Mouse (Mus musculus): Measurements from ENCODE around the gene Dpm2. TPM values are rescaled to one million over a fixed set of nuclear protein-coding genes. Genes with fewer than 3 reads are reported as not detected.

Dpm2 gene
- polyA plus RNA-seq, 1 experiment from 2014 or later, result 122 TPM

DNA sequence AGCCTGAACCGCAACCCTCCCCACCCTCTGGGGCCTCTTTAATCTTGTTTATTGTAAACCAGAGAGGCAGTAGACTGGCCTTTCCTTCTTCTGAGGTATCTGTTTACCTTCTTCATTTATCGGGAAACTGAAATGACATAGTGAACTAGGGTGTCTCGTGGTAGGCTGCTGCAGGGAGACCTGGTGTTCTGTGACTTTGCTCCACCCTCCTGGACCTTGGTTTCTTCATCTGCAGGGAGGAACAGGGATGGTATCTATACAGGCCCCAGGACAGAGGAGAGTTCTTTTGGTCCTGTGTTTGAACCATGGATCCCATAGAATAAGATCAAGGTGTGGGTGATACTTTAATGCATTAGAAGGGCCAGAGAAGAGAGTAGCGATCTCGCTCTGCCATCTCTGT is 19.4 kb upstream of the Dpm2 start:
- ATAC-seq (ENCODE audit: insufficient number of reproducible peaks, insufficient read depth, low FRiP score, low read depth), result no peak
- H3K27ac ChIP-seq (ENCODE audit: low read length), result no peak overlapping the region
- H3K9ac ChIP-seq (replicated peaks; ENCODE audit: low read depth, low read length), result no peak overlapping the region
- no peaks in the 10 kb centered on the region for H3K27me3 ChIP-seq (ENCODE audit: control insufficient read depth, insufficient read depth, low read length)
- WGBS, result 70% methylated on average over 5 of the region's 5 CpGs
- no peak overlapping the region for H3K4me2 ChIP-seq (replicated peaks; ENCODE audit: low read depth, low read length)
- H3K4me3 ChIP-seq (ENCODE audit: low read depth, low read length), result no peak overlapping the region
- H3K4me1 ChIP-seq (ENCODE audit: control insufficient read depth, insufficient read depth, low read length), result peaks cover 10% of the 10 kb centered on the region
- H3K36me3 ChIP-seq (ENCODE audit: control insufficient read depth, insufficient read depth, low read length), result no peaks in the 10 kb centered on the region
- no peaks in the 10 kb centered on the region for H3K9me3 ChIP-seq (ENCODE audit: control insufficient read depth, low read depth, low read length)

GRCm38 (mm10) chr2:32553592-32554148 is 17.0 kb upstream of the Dpm2 start:
- peaks cover 5% of the 10 kb centered on the region; the same call in 1 of the 2 replicates for H3K36me3 ChIP-seq (ENCODE audit: control insufficient read depth, insufficient read depth, low read length)
- WGBS, result 74% methylated on average over 7 of the region's 7 CpGs
- H3K4me3 ChIP-seq (ENCODE audit: low read depth, low read length), result no peak overlapping the region
- no peak overlapping the region for H3K9ac ChIP-seq (replicated peaks; ENCODE audit: low read depth, low read length)
- peaks cover 10% of the 10 kb centered on the region for H3K4me1 ChIP-seq (ENCODE audit: control insufficient read depth, insufficient read depth, low read length)
- no peak for ATAC-seq (ENCODE audit: insufficient number of reproducible peaks, insufficient read depth, low FRiP score, low read depth)
- H3K27ac ChIP-seq (ENCODE audit: low read length), result no peak overlapping the region
- no peaks in the 10 kb centered on the region for H3K9me3 ChIP-seq (ENCODE audit: control insufficient read depth, low read depth, low read length)
- no peak overlapping the region for H3K4me2 ChIP-seq (replicated peaks; ENCODE audit: low read depth, low read length)
- H3K27me3 ChIP-seq (ENCODE audit: control insufficient read depth, insufficient read depth, low read length), result no peaks in the 10 kb centered on the region

DNA sequence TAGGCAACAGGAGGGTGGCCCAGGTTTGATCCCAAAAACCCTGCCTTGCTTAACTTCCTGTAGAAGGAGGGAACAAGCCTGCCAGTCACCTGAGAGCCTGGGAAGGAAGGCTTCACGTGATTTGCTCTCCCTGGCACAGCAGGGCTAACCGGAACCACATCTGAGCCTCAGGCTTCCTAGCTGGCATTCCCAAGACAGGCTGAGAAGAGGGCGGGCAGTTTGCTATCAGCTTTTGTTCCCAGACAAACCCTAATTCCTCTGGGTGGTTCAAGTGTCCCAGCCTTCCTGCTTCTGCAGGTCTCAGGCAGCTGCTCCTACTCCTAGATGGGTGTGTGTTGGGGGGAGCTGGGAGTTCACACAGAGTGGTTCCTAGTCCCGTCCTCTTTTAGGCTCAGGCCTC is 15.2 kb upstream of the Dpm2 start:
- H3K4me1 ChIP-seq (ENCODE audit: control insufficient read depth, insufficient read depth, low read length), result no peaks in the 10 kb centered on the region
- no peak for ATAC-seq (ENCODE audit: insufficient number of reproducible peaks, insufficient read depth, low FRiP score, low read depth)
- 51% methylated on average over 4 of the region's 4 CpGs for WGBS

DNA sequence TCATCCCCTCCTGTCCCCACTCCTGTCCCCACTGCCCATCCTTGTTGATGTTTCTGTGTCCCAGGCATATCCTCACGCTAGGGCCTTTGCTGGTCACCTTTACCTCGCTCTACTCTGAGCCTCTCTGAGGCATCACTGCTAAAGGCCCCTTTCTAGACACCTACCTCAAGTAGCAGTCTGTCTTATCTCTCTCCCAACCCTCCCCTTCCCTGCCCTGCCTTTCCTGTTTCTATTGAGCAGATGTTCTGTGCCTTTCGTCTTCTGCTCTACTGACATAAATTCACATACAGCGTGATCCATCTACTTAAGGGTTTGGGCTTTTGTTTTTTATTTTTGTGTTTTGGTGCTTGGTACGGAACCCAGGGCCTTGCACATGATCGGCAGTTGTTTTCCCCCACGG is 14.6 kb upstream of the Dpm2 start:
- no peaks in the 10 kb centered on the region for H3K27me3 ChIP-seq (ENCODE audit: control insufficient read depth, insufficient read depth, low read length)
- 77% methylated on average over 7 of the region's 7 CpGs for whole genome bisulfite sequencing
- H3K9me3 ChIP-seq (ENCODE audit: control insufficient read depth, low read depth, low read length), result no peaks in the 10 kb centered on the region
- H3K36me3 ChIP-seq (ENCODE audit: control insufficient read depth, insufficient read depth, low read length), result peaks cover 15% of the 10 kb centered on the region
- H3K4me3 ChIP-seq (ENCODE audit: low read depth, low read length), result no peak overlapping the region
- no peak overlapping the region for H3K27ac ChIP-seq (ENCODE audit: low read length)
- ATAC-seq (ENCODE audit: insufficient number of reproducible peaks, insufficient read depth, low FRiP score, low read depth), result no peak
- H3K4me2 ChIP-seq (replicated peaks; ENCODE audit: low read depth, low read length), result no peak overlapping the region
- no peak overlapping the region for H3K9ac ChIP-seq (replicated peaks; ENCODE audit: low read depth, low read length)
- H3K4me1 ChIP-seq (ENCODE audit: control insufficient read depth, insufficient read depth, low read length), result no peaks in the 10 kb centered on the region

More for the DNA sequence above, 15.2 kb upstream of the Dpm2 start:
- Histone ChIP-seq H3K27me3 (ENCODE audit: control insufficient read depth, insufficient read depth, low read length) (no peaks in the 10 kb centered on the region), H3K9ac (replicated peaks; ENCODE audit: low read depth, low read length) (no peak overlapping the region), H3K36me3 (ENCODE audit: control insufficient read depth, insufficient read depth, low read length) (peaks cover 9% of the 10 kb centered on the region), H3K9me3 (ENCODE audit: control insufficient read depth, low read depth, low read length) (no peaks in the 10 kb centered on the region), H3K4me2 (replicated peaks; ENCODE audit: low read depth, low read length) (no peak overlapping the region), H3K4me3 (ENCODE audit: low read depth, low read length) (no peak overlapping the region), H3K27ac (ENCODE audit: low read length) (no peak overlapping the region)

GRCm38 (mm10) chr2:32559570-32559969 is 11.1 kb upstream of the Dpm2 start:
- H3K27ac ChIP-seq (ENCODE audit: low read length), result peak overlapping the region; percentile 55; the same call in 1 of the 2 replicates
- H3K4me3 ChIP-seq (ENCODE audit: low read depth, low read length), result no peak overlapping the region
- ATAC-seq (ENCODE audit: insufficient number of reproducible peaks, insufficient read depth, low FRiP score, low read depth), result peak; percentile 68
- no peak overlapping the region for H3K4me2 ChIP-seq (replicated peaks; ENCODE audit: low read depth, low read length)
- H3K36me3 ChIP-seq (ENCODE audit: control insufficient read depth, insufficient read depth, low read length), result peaks cover 29% of the 10 kb centered on the region
- no peak overlapping the region for H3K9ac ChIP-seq (replicated peaks; ENCODE audit: low read depth, low read length)
- no peaks in the 10 kb centered on the region for H3K4me1 ChIP-seq (ENCODE audit: control insufficient read depth, insufficient read depth, low read length)
- H3K9me3 ChIP-seq (ENCODE audit: control insufficient read depth, low read depth, low read length), result no peaks in the 10 kb centered on the region
- 74% methylated on average over 5 of the region's 5 CpGs for WGBS
- no peaks in the 10 kb centered on the region for H3K27me3 ChIP-seq (ENCODE audit: control insufficient read depth, insufficient read depth, low read length)

- Histone ChIP-seq H3K4me3 (ENCODE audit: low read depth, low read length) (no peak overlapping the region), H3K4me1 (ENCODE audit: control insufficient read depth, insufficient read depth, low read length) (peaks cover 4% of the 10 kb centered on the region; the same call in 1 of the 2 replicates), H3K9ac (replicated peaks; ENCODE audit: low read depth, low read length) (no peak overlapping the region), H3K9me3 (ENCODE audit: control insufficient read depth, low read depth, low read length) (no peaks in the 10 kb centered on the region), H3K27ac (ENCODE audit: low read length) (no peak overlapping the region), H3K36me3 (ENCODE audit: control insufficient read depth, insufficient read depth, low read length) (peaks cover 49% of the 10 kb centered on the region), H3K27me3 (ENCODE audit: control insufficient read depth, insufficient read depth, low read length) (no peaks in the 10 kb centered on the region), H3K4me2 (replicated peaks; ENCODE audit: low read depth, low read length) (no peak overlapping the region)
- 37% methylated on average over 4 of the region's 4 CpGs for WGBS
- no peak; the same call in 1 of the 2 replicates for ATAC-seq (ENCODE audit: insufficient number of reproducible peaks, insufficient read depth, low FRiP score, low read depth)
Observed at GRCm38 (mm10) chr2:32566536-32567063, 4.1 kb upstream of the Dpm2 start.

GRCm38 (mm10) chr2:32568149-32568548 is 2.5 kb upstream of the Dpm2 start:
- no peak for ATAC-seq (ENCODE audit: insufficient number of reproducible peaks, insufficient read depth, low FRiP score, low read depth)
- Histone ChIP-seq H3K4me3 (ENCODE audit: low read depth, low read length) (no peak overlapping the region), H3K4me1 (ENCODE audit: control insufficient read depth, insufficient read depth, low read length) (peaks cover 7% of the 10 kb centered on the region; the same call in 1 of the 2 replicates), H3K27me3 (ENCODE audit: control insufficient read depth, insufficient read depth, low read length) (no peaks in the 10 kb centered on the region), H3K9me3 (ENCODE audit: control insufficient read depth, low read depth, low read length) (no peaks in the 10 kb centered on the region), H3K9ac (replicated peaks; ENCODE audit: low read depth, low read length) (no peak overlapping the region), H3K27ac (ENCODE audit: low read length) (no peak overlapping the region), H3K36me3 (ENCODE audit: control insufficient read depth, insufficient read depth, low read length) (peaks cover 49% of the 10 kb centered on the region), H3K4me2 (replicated peaks; ENCODE audit: low read depth, low read length) (no peak overlapping the region)
- WGBS, result 71% methylated on average over 5 of the region's 5 CpGs

DNA sequence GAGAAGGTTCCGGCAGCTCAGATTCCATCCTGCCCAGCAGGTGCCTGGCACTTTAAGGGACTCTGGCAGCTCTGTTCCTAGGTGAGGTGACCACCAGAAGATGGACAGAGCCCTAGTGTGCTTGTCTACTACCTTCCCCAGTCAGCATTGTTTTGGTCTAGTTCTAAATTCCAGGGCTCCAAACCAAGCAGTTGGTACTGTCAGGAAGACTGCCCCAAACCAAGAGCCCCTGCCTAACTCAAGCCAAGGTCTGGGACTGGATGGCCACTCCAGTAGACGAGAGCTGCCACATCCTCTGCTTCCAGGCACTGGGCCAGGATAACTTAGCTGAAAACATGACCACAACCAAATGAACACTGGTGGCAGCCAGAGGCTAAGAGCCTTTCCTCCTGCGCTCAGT is 1.7 kb upstream of the Dpm2 start:
- no peak overlapping the region for H3K4me2 ChIP-seq (replicated peaks; ENCODE audit: low read depth, low read length)
- no peak overlapping the region for H3K9ac ChIP-seq (replicated peaks; ENCODE audit: low read depth, low read length)
- H3K36me3 ChIP-seq (ENCODE audit: control insufficient read depth, insufficient read depth, low read length), result peaks cover 41% of the 10 kb centered on the region
- no peaks in the 10 kb centered on the region for H3K9me3 ChIP-seq (ENCODE audit: control insufficient read depth, low read depth, low read length)
- ATAC-seq (ENCODE audit: insufficient number of reproducible peaks, insufficient read depth, low FRiP score, low read depth), result no peak
- H3K4me3 ChIP-seq (ENCODE audit: low read depth, low read length), result no peak overlapping the region
- H3K27me3 ChIP-seq (ENCODE audit: control insufficient read depth, insufficient read depth, low read length), result no peaks in the 10 kb centered on the region
- no peak overlapping the region for H3K27ac ChIP-seq (ENCODE audit: low read length)
- peaks cover 7% of the 10 kb centered on the region; the same call in 1 of the 2 replicates for H3K4me1 ChIP-seq (ENCODE audit: control insufficient read depth, insufficient read depth, low read length)
- whole genome bisulfite sequencing, result 91% methylated on average over 3 of the region's 3 CpGs

- Histone ChIP-seq H3K9me3 (ENCODE audit: control insufficient read depth, low read depth, low read length) (no peaks in the 10 kb centered on the region), H3K36me3 (ENCODE audit: control insufficient read depth, insufficient read depth, low read length) (peaks cover 15% of the 10 kb centered on the region), H3K9ac (replicated peaks; ENCODE audit: low read depth, low read length) (no peak overlapping the region), H3K27me3 (ENCODE audit: control insufficient read depth, insufficient read depth, low read length) (no peaks in the 10 kb centered on the region), H3K4me2 (replicated peaks; ENCODE audit: low read depth, low read length) (no peak overlapping the region), H3K27ac (ENCODE audit: low read length) (no peak overlapping the region), H3K4me1 (ENCODE audit: control insufficient read depth, insufficient read depth, low read length) (peaks cover 11% of the 10 kb centered on the region; the same call in 1 of the 2 replicates), H3K4me3 (ENCODE audit: low read depth, low read length) (no peak overlapping the region)
- ATAC-seq (ENCODE audit: insufficient number of reproducible peaks, insufficient read depth, low FRiP score, low read depth), result no peak
- 92% methylated on average over 11 of the region's 11 CpGs for WGBS
Observed at GRCm38 (mm10) chr2:32572196-32572595, 1.5 kb downstream of the Dpm2 start.

Data from stomach, embryonic 14.5 days (tissue).